Mouse (Mus musculus) heart, embryonic 13.5 days (tissue): Measurements from ENCODE around the gene Chmp1a. TPM values are rescaled to one million over a fixed set of nuclear protein-coding genes. Genes with fewer than 3 reads are reported as not detected.

Source experiments
- ATAC-seq: fragments of 200-750 bp; cut with Nextera tagmentation; 2 replicates; pipeline ENCODE4 v1.8.0; 2017; ENCODE audit warnings: moderate TSS enrichment; ENCODE audit not compliant: insufficient number of reproducible peaks, low FRiP score, low TSS enrichment; ENCODE audit errors: extremely low read depth
- H3K27ac ChIP-seq: fragments of 300-500 bp; sonication (generic); replicated peaks from 2 replicates; pipeline ENCODE4 v1.5.1; 2015; ENCODE audit warnings: moderate library complexity, mild to moderate bottlenecking, inconsistent platforms
- H3K27me3 ChIP-seq: fragments of 300-500 bp; sonication (generic); replicated peaks from 2 replicates; pipeline ENCODE4 v1.6.1; 2015; ENCODE audit warnings: mild to moderate bottlenecking, inconsistent platforms
- H3K36me3 ChIP-seq: fragments of 300-500 bp; sonication (generic); 2 replicates; pipeline ENCODE4 v1.6.1; 2015; ENCODE audit warnings: mild to moderate bottlenecking, inconsistent platforms
- H3K4me1 ChIP-seq: fragments of 300-500 bp; sonication (generic); 2 replicates; pipeline ENCODE4 v1.6.1; 2015; ENCODE audit warnings: inconsistent platforms
- H3K4me2 ChIP-seq: fragments of 300-500 bp; sonication (generic); 2 replicates; pipeline ENCODE4 v1.6.1; 2015; ENCODE audit warnings: inconsistent platforms, mild to moderate bottlenecking, moderate library complexity
- H3K4me3 ChIP-seq: fragments of 300-500 bp; sonication (generic); 2 replicates; pipeline ENCODE4 v1.5.1; 2015; ENCODE audit warnings: moderate library complexity, mild to moderate bottlenecking, inconsistent platforms
- H3K9ac ChIP-seq: fragments of 300-500 bp; sonication (generic); 2 replicates; pipeline ENCODE4 v1.6.1; 2015; ENCODE audit warnings: inconsistent platforms, mild to moderate bottlenecking, moderate library complexity
- H3K9me3 ChIP-seq: fragments of 300-500 bp; sonication (generic); 2 replicates; pipeline ENCODE4 v1.6.1; 2016; ENCODE audit warnings: inconsistent platforms
- WGBS: fragments of 180-500 bp; shearing (Covaris S2); methylation state at CpG from one replicate; pipeline ENCODE4 v1.1.7; 2015; ENCODE audit warnings: mixed read lengths; 5-methylcytosine and 5-hydroxymethylcytosine counted together
- polyA plus RNA-seq: library from polyadenylated mRNA; unstranded; fragments of >200 nt; fragmentation: Nextera tagmentation; extraction: Ambion mirVana; gene quantifications from 2 replicates; pipeline ENCODE4 v1.2.1, GENCODE M21; 2015

The Chmp1a gene
- polyA plus RNA-seq, 1 experiment from 2014 or later: 91.2 TPM

DNA sequence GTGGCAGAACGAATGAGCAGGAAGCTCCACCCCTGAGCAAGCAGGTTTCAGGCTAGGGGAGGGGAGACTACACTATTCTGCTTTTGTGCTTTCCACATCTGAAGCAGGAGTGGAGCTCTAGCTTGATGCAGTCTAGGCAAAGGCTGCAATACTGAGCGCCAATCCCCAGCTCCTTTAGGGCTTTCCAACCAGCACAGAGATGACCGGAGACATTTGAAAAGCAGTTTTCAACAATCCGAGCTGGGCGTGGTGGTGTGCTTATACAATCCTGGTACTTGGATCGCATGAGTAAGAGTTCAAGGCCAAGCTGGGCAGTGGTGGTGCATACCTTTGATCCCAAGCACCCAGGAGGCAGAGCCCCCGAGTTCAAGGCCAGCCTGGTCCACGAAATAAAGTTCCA lies 20.7 kb downstream of the Chmp1a start:
- no peak overlapping the region for H3K9ac ChIP-seq
- 54% methylated on average over 8 of the region's 8 CpGs for WGBS
- ATAC-seq: no peak
- no peaks in the 10 kb centered on the region for H3K36me3 ChIP-seq
- H3K4me1 ChIP-seq: peaks cover 7% of the 10 kb centered on the region
- no peak overlapping the region for H3K4me3 ChIP-seq
- H3K27me3 ChIP-seq: peaks cover 17% of the 10 kb centered on the region
- H3K4me2 ChIP-seq: no peak overlapping the region
- no peaks in the 10 kb centered on the region for H3K9me3 ChIP-seq
- no peak overlapping the region for H3K27ac ChIP-seq

DNA sequence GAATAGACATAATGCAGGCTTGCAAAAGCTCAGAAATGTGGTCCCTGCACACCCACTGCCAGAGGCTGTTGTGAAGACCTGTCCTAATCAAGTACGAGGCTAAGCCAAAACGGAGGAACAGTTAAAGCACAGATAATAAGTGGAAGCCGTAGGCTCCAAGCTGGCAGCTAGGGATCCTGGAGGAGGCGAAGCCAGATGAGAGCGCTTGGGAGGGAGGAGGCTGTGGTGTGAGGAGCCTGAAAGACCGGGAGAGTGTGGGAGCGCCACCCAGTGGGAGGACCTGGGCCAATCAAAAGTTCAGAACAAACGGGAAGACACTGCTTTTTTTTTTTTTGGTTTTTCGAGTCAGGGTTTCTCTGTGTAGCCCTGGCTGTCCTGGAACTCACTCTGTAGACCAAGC lies 21.9 kb downstream of the Chmp1a start:
- Histone ChIP-seq H3K9me3 (no peaks in the 10 kb centered on the region), H3K27me3 (peaks cover 17% of the 10 kb centered on the region), H3K4me3 (no peak overlapping the region), H3K9ac (peak overlapping the region; percentile 60), H3K27ac (no peak overlapping the region), H3K36me3 (no peaks in the 10 kb centered on the region), H3K4me1 (peaks cover 15% of the 10 kb centered on the region), H3K4me2 (peak overlapping the region; percentile 46)
- ATAC-seq: no peak
- WGBS: 2% methylated on average over 9 of the region's 9 CpGs

DNA sequence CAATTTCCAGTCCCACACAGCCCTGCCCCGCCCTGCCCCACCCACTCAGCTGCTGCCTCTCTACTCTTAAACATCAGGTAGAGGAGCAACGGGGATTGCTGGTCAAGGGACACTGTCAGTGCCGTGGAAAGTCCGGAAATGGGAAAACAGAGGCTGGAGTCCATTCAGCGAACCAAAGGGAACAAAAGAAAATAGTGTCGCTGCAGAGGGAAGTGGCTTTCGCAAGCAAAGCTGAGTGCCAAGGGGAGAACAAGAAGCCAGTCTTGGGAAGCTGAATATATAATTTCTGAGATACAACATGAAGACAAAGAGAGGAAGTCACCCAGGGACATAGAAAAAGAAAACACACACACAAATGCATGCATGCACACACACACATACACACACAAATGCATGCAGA lies 23.7 kb downstream of the Chmp1a start:
- 77% methylated on average over 7 of the region's 7 CpGs for WGBS
- no peak overlapping the region for H3K4me3 ChIP-seq
- peaks cover 5% of the 10 kb centered on the region; the same call in 1 of the 2 replicates for H3K27me3 ChIP-seq
- H3K4me2 ChIP-seq: no peak overlapping the region
- no peak overlapping the region for H3K27ac ChIP-seq
- peaks cover 22% of the 10 kb centered on the region for H3K4me1 ChIP-seq
- no peak for ATAC-seq
- no peaks in the 10 kb centered on the region for H3K36me3 ChIP-seq
- no peak overlapping the region for H3K9ac ChIP-seq
- no peaks in the 10 kb centered on the region for H3K9me3 ChIP-seq

DNA sequence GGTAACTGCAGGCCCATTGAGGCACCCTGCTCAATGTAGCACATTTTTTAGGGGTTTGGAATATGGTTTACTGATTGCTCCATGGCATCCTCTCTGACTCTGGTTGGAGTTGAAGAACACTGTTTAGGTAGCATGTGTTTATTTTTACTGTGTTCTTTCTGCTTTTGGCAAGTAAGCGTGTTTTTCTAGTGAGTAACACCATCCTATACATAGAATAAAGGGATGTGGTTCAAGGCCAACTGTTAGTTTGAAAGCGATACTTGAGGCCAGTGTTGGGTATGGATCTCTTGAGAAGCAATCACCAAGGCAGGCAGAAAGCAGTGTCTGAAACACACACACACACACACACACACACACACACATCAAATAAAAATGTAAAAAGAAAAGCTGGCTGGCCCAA lies 24.6 kb downstream of the Chmp1a start:
- no peak for ATAC-seq
- WGBS: 70% methylated on average over 2 of the region's 2 CpGs
- Histone ChIP-seq H3K27me3 (peaks cover 5% of the 10 kb centered on the region; the same call in 1 of the 2 replicates), H3K27ac (no peak overlapping the region), H3K36me3 (no peaks in the 10 kb centered on the region), H3K4me1 (peaks cover 22% of the 10 kb centered on the region), H3K4me2 (no peak overlapping the region), H3K9ac (no peak overlapping the region), H3K9me3 (no peaks in the 10 kb centered on the region), H3K4me3 (no peak overlapping the region)

DNA sequence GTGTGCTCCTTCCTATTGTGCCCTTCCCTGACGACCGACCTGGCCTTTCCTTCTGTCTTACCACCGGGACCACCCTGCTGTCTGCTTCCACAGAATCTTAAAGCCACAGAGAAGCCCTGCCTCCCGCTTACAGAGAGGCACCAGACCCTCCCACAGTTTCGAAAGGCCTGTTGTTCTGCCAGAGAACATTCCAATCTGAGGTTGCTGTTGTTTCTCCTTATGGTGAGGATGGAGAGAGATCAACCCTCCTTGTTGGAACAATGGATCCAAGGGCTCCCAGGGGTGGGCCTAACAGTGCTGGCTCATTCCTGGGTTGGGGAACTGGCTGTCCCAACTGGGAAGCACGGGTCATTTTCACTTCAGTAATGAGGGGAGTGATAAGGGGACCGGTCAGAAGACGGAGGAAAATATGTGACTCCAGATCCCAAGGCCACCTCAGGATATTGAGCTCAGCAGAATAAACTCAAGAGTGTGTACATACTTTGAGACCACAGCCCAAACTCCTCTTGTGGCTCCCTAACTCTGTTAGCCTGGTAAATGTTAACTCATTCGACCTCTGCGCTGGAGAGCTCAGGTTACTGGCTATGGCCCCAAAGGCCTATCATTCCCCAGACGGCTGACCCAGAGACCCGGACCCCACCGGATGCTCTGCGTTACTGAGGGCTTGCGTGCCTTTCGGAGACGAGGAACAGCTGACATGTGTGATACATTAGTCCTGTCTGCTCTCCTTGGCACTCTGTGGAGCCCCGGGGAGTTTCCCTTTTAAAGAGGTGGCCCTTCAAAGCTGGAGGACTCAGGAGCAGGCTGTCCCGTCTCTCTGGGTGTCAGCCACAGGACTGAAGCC lies 26.8 kb downstream of the Chmp1a start, which contains the start of gene Dpep1:
Gene Dpep1 (plus strand): TSS at position 677 of the 844 bp plus-strand sequence.
- Histone ChIP-seq H3K9me3 (no peaks in the 10 kb centered on the region), H3K4me3 (no peak within 1 kb of the TSS), H3K27me3 (no peaks in the 10 kb centered on the region), H3K27ac (peak within 1 kb of the TSS; percentile 25; the same call in 1 of the 2 replicates), H3K4me2 (0 out of 2 replicates have a peak within 1 kb of the TSS, but pooled peaks have one; percentile 9), H3K36me3 (no peaks in the 10 kb centered on the region), H3K4me1 (peaks cover 18% of the 10 kb centered on the region), H3K9ac (peak within 1 kb of the TSS; percentile 33; the same call in 1 of the 2 replicates)
- ATAC-seq: no peak
- 34% methylated on average over 19 of the region's 19 CpGs for WGBS

DNA sequence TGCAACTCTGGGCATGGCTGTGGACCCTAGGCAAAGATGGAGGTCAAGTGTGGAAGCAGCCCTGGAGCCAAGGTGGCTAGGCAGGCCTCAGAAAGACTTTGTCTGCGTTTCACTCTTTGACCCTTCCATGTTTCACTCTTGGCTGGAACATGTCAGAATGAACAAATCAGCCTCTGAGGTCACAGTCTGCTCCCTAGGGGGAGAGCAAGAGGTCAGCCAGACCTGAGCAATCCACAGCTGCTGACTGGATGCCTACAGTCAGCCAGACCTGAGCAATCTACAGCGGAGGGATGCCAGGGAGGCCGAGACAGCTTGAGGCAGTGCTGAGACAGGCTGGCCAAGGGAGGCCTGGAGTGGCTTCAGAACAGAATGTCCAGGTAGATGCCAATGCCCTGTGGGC lies 31.2 kb downstream of the Chmp1a start:
- Histone ChIP-seq H3K4me3 (no peak overlapping the region), H3K4me2 (no peak overlapping the region), H3K9ac (no peak overlapping the region), H3K36me3 (no peaks in the 10 kb centered on the region), H3K4me1 (peaks cover 14% of the 10 kb centered on the region), H3K9me3 (peaks cover 17% of the 10 kb centered on the region), H3K27me3 (no peaks in the 10 kb centered on the region), H3K27ac (no peak overlapping the region)
- no peak for ATAC-seq
- WGBS: 60% methylated on average over 3 of the region's 3 CpGs

DNA sequence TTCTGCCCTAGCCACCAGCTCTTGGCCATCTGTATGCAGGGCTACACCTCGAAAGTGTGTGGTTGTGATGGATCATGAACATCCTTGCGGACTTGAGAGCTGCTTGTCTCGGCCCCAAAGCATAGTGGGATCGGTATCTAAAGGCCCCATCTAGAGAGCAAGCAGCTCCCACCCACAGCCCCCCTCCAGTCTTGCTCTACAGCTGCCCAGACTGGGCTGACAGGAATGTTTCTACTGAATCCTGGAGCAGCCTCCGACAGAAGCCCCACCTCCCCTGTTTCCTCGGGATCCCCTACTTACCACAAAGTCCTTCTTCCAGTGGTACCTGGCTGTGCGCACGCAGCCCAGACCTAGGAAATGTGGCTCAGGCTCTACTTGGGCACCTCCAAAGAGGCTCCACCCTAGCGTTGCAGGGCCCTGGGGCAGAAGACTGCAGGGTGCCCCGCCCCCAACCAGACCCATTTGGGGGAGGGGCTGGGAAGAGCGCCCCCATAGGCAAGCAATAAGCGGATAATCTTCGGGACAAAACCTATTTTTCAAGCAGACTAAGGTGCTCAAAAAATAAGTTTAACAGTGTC lies 54.6 kb downstream of the Chmp1a start, which contains the start of gene Sult5a1:
Gene Sult5a1 (minus strand): TSS at position 428 of the 578 bp plus-strand sequence.
- no peaks in the 10 kb centered on the region for H3K36me3 ChIP-seq
- peaks cover 42% of the 10 kb centered on the region for H3K4me1 ChIP-seq
- peak within 1 kb of the TSS; percentile 53 for H3K4me2 ChIP-seq
- 32% methylated on average over 13 of the region's 13 CpGs for WGBS
- H3K27ac ChIP-seq: peak within 1 kb of the TSS; percentile 20; the same call in 1 of the 2 replicates
- H3K27me3 ChIP-seq: no peaks in the 10 kb centered on the region
- peak within 1 kb of the TSS; percentile 23 for H3K4me3 ChIP-seq
- H3K9ac ChIP-seq: peak within 1 kb of the TSS; percentile 40
- no peaks in the 10 kb centered on the region for H3K9me3 ChIP-seq
- no peak for ATAC-seq

DNA sequence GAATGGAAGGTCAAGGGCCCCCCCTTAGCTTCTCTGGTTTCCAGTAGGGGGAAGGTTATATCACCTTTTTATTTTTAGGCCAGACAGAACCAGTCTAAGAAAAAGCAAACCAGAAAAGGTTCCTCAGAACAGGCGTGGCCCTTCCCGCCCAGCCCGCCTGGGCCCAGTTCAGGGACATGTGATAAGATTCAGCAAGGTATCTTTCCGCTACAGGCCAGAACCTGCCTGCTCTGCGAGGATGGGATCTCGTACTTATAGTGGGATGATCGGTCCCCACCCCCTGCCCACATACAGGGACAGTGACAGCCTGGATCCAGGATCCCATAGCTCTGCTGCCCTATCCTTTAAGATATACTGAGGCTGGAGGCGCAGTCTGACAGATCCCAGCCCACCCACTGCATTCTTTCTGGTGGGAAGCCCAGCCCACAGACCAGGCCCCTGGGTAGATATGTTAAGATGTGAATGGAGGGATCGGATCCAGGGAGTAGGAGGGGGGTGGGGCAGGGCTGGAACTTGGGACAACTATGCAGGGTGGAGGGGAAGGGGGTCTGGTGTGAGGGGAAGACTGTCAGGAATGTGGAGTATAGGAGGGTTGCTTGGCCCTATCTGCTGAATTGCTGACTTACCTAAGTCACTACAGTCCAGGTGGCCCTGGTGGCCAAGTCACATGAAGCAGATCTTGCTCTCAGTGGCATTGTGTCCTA lies 56.3 kb downstream of the Chmp1a start:
- no peak overlapping the region for H3K4me2 ChIP-seq
- no peaks in the 10 kb centered on the region for H3K9me3 ChIP-seq
- no peaks in the 10 kb centered on the region for H3K27me3 ChIP-seq
- peak; percentile 10; the same call in 1 of the 2 replicates for ATAC-seq
- 37% methylated on average over 9 of the region's 9 CpGs for WGBS
- H3K27ac ChIP-seq: 0 out of 2 replicates have a peak overlapping the region, but pooled peaks have one; percentile 32
- peak overlapping the region; percentile 1; the same call in 1 of the 2 replicates for H3K9ac ChIP-seq
- H3K4me3 ChIP-seq: no peak overlapping the region
- peaks cover 42% of the 10 kb centered on the region for H3K4me1 ChIP-seq
- no peaks in the 10 kb centered on the region for H3K36me3 ChIP-seq

DNA sequence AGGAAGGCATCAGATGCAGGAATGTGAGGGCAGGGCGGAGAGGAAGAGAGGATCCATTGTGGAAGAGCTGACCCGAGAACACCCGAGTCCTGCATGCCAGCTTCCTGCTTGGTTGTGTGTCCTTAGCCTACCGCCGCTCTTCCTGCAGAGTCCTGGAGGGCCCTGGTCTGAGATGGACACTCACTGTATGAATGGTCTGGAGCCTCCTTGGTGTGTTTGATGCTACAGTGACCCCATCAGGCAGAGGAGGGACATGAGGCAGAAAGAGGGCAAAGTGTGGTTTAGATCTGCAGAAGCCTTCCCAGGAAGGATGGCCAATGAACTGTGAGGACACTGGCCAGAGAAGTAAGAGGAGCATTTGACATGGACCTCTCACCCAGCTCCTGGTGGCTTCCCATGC lies 57.4 kb downstream of the Chmp1a start:
- no peak overlapping the region for H3K9ac ChIP-seq
- ATAC-seq: no peak
- 69% methylated on average over 5 of the region's 5 CpGs for WGBS

More for the DNA sequence above, 57.4 kb downstream of the Chmp1a start:
- Histone ChIP-seq H3K4me1 (peaks cover 42% of the 10 kb centered on the region), H3K27me3 (no peaks in the 10 kb centered on the region), H3K27ac (no peak overlapping the region), H3K4me2 (no peak overlapping the region), H3K4me3 (no peak overlapping the region), H3K9me3 (no peaks in the 10 kb centered on the region), H3K36me3 (no peaks in the 10 kb centered on the region)
